In the genomic region with DNA sequence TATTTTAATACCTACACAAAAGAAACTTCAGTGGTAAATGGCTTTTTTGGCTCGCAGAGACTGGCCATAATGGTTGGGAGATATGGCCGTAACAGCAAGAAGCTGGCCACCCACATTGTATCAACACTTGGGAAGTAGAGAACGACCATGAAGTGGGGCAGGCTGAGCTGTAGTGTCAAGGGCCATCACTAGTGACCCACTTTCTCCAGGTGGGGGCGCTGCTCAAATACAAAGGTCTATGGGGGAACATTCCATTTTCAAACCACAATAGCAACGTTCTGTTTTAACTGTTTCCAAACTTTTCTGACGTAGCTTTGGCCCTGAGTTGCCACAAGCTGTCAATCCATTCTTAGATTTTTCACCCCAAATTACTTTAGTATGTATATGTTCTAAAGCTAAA, we compare ENCODE assay signal across 12 mouse cellular contexts. TPM values are rescaled to one million over a fixed set of nuclear protein-coding genes. Genes with fewer than 3 reads are reported as not detected.
DNase-seq lines count a peak whose midpoint lies in the region; ATAC-seq and TF ChIP-seq lines count a peak whose summit lies in the region.
"Had no signal": no experiment of that assay in that cellular context is flagged by ENCODE, and none has a peak within 500 bp of the region (broad histone marks: within the 10 kb centered on the region; RNA-seq: fewer than 3 reads in every experiment).

No protein-coding gene starts in this region.

- in situ Hi-C loops in Patski (cut with MboI; ENCODE audit: low pct_unique_long_range_greater_than_20kb): no loop called here

- TF ChIP-seq CTCF in kidney, adult 2 months (conservative IDR thresholded peaks at IDR 0.05; ENCODE audit: insufficient read depth, insufficient read length, low read depth, low read length): 0 out of 2 replicates have a peak, but pooled peaks have one; percentile 8
- peak; percentile 31 for TF ChIP-seq CTCF in Patski (IDR thresholded peaks at IDR 0.05)

- no peak for TF ChIP-seq POLR2A in kidney, adult 2 months (IDR thresholded peaks at IDR 0.05; ENCODE audit: low read depth, low read length)

- H3K36me3 ChIP-seq in kidney, adult 2 months (ENCODE audit: control insufficient read depth, insufficient read depth, low read length): no peaks in the 10 kb centered on the region
- no peaks in the 10 kb centered on the region for H3K36me3 ChIP-seq in midbrain, embryonic 14.5 days (ENCODE audit: control insufficient read depth, insufficient read depth, low read length)
- H3K36me3 ChIP-seq in midbrain, embryonic 16.5 days (ENCODE audit: control insufficient read depth, insufficient read depth, low read length): no peaks in the 10 kb centered on the region
- H3K36me3 ChIP-seq in midbrain, embryonic 13.5 days: no peaks in the 10 kb centered on the region

- POLR2A ChIA-PET in Patski (lab: Charles Lee): no interaction called here

- H3K9ac ChIP-seq in midbrain, embryonic 14.5 days (replicated peaks; ENCODE audit: low read length): no peak overlapping the region
- H3K9ac ChIP-seq in midbrain, embryonic 16.5 days (ENCODE audit: low read depth, low read length): no peak overlapping the region
- H3K9ac ChIP-seq in midbrain, embryonic 13.5 days (replicated peaks): no peak overlapping the region

- H3K9me3 ChIP-seq in midbrain, embryonic 14.5 days (ENCODE audit: control insufficient read depth, low read length): no peaks in the 10 kb centered on the region
- no peaks in the 10 kb centered on the region for H3K9me3 ChIP-seq in midbrain, embryonic 16.5 days (replicated peaks; ENCODE audit: control insufficient read depth, low read length, poor library complexity, severe bottlenecking)
- no peaks in the 10 kb centered on the region for H3K9me3 ChIP-seq in midbrain, embryonic 13.5 days
- H3K9me3 ChIP-seq: megakaryocyte, embryonic 14.5 days had no signal

- DNase-seq in kidney, adult 2 months: no peak
- no peak for DNase-seq in kidney, adult 8-10 months
- peak; percentile 37 to 39 for DNase-seq in B cell, adult 2 months
- no peak for DNase-seq in Patski (ENCODE audit: low read depth, low spot score)
- DNase-seq in midbrain, embryonic 14.5 days: no peak
- DNase-seq: cerebellum, adult 9-10 months; heart, adult 18-20 months had no signal

- WGBS in kidney, adult 2 months: 76% methylated on average over 6 of the region's 6 CpGs
- WGBS in midbrain, embryonic 14.5 days: 71% methylated on average over 6 of the region's 6 CpGs
- 71% methylated on average over 6 of the region's 6 CpGs for WGBS in midbrain, embryonic 16.5 days
- WGBS in midbrain, embryonic 13.5 days: 75% methylated on average over 6 of the region's 6 CpGs

- CTCF ChIA-PET in Patski (lab: Charles Lee): no interaction called here

- no peaks in the 10 kb centered on the region for H3K4me1 ChIP-seq in kidney, adult 2 months (ENCODE audit: control insufficient read depth, insufficient read depth, low read length)
- H3K4me1 ChIP-seq in midbrain, embryonic 14.5 days (ENCODE audit: control insufficient read depth, insufficient read depth, low read length): no peaks in the 10 kb centered on the region
- no peaks in the 10 kb centered on the region for H3K4me1 ChIP-seq in midbrain, embryonic 16.5 days (ENCODE audit: control insufficient read depth, insufficient read depth, low read length)
- no peaks in the 10 kb centered on the region for H3K4me1 ChIP-seq in midbrain, embryonic 13.5 days (replicated peaks)
- H3K4me1 ChIP-seq: megakaryocyte, embryonic 14.5 days had no signal

- no peak overlapping the region for H3K4me3 ChIP-seq in kidney, adult 2 months (ENCODE audit: insufficient read depth, low read depth, low read length)
- no peak overlapping the region for H3K4me3 ChIP-seq in midbrain, embryonic 14.5 days (replicated peaks; ENCODE audit: low read depth, low read length)
- H3K4me3 ChIP-seq in midbrain, embryonic 16.5 days (ENCODE audit: low read depth, low read length): no peak overlapping the region
- H3K4me3 ChIP-seq in midbrain, embryonic 13.5 days (replicated peaks): no peak overlapping the region
- H3K4me3 ChIP-seq: megakaryocyte, embryonic 14.5 days had no signal

- no peaks in the 10 kb centered on the region for H3K27me3 ChIP-seq in kidney, adult 2 months (replicated peaks; ENCODE audit: control insufficient read depth, insufficient read depth, low read length)
- H3K27me3 ChIP-seq in Patski: no peaks in the 10 kb centered on the region
- no peaks in the 10 kb centered on the region for H3K27me3 ChIP-seq in midbrain, embryonic 14.5 days (ENCODE audit: control insufficient read depth, insufficient read depth, low read length)
- H3K27me3 ChIP-seq in midbrain, embryonic 16.5 days (ENCODE audit: control insufficient read depth, insufficient read depth, low read depth, low read length): no peaks in the 10 kb centered on the region
- H3K27me3 ChIP-seq in midbrain, embryonic 13.5 days: no peaks in the 10 kb centered on the region
- H3K27me3 ChIP-seq: megakaryocyte, embryonic 14.5 days had no signal

- ATAC-seq in Patski: no peak
- peak; percentile 74 for ATAC-seq in megakaryocyte-erythroid progenitor cell, adult 5-6 weeks (replicated peaks; ENCODE audit: low FRiP score, low TSS enrichment, poor library complexity, severe bottlenecking)
- ATAC-seq in midbrain, embryonic 14.5 days (ENCODE audit: low FRiP score, low TSS enrichment): no peak
- no peak for ATAC-seq in midbrain, embryonic 16.5 days
- ATAC-seq in midbrain, embryonic 13.5 days: no peak
- ATAC-seq: activated CD4-positive, CD25-positive, alpha-beta regulatory T cell, adult 4 months had no signal

- H3K27ac ChIP-seq in kidney, adult 2 months (ENCODE audit: insufficient read depth, low read depth, low read length): no peak overlapping the region
- H3K27ac ChIP-seq in midbrain, embryonic 14.5 days (replicated peaks; ENCODE audit: low read depth, low read length): no peak overlapping the region
- no peak overlapping the region for H3K27ac ChIP-seq in midbrain, embryonic 16.5 days (ENCODE audit: low read length)
- no peak overlapping the region for H3K27ac ChIP-seq in midbrain, embryonic 13.5 days

- no peak overlapping the region for H3K4me2 ChIP-seq in midbrain, embryonic 14.5 days (ENCODE audit: low read length)
- H3K4me2 ChIP-seq in midbrain, embryonic 16.5 days (ENCODE audit: low read length): no peak overlapping the region
- H3K4me2 ChIP-seq in midbrain, embryonic 13.5 days (replicated peaks): no peak overlapping the region

RNA-seq across cellular contexts. Expression of a gene that starts 5.4 kb away (rescaled TPM):
- polyA plus RNA-seq in kidney, adult 2 months (2012; rRNA removed): 14.2 and 15.8 TPM in 2 replicates
- 25.6 TPM for polyA plus RNA-seq in Patski (2021)
- total RNA-seq in megakaryocyte-erythroid progenitor cell, adult 5-6 weeks (2014; fragmentation: Nextera tagmentation): 24.5 and 36.0 TPM in 2 replicates
- 25.3 and 25.7 TPM in 2 replicates for total RNA-seq in megakaryocyte-erythroid progenitor cell, adult 5-6 weeks (2017)
- 28.2 and 35.9 TPM in 2 replicates for polyA plus RNA-seq in midbrain, embryonic 14.5 days (2014; fragmentation: Nextera tagmentation; extraction: Ambion mirVana)
- 28.7 and 30.0 TPM in 2 replicates for polyA plus RNA-seq in midbrain, embryonic 16.5 days (2015; fragmentation: Nextera tagmentation; extraction: Ambion mirVana)
- polyA plus RNA-seq in midbrain, embryonic 13.5 days (2015; fragmentation: Nextera tagmentation; extraction: Ambion mirVana): 30.5 and 32.8 TPM in 2 replicates

RNA-seq across cellular contexts. Expression of a gene that starts 21.8 kb away (rescaled TPM):
- polyA plus RNA-seq in kidney, adult 2 months (2012; rRNA removed): 28.5 and 30.1 TPM in 2 replicates
- 0.37 TPM for polyA plus RNA-seq in Patski (2021)
- 1.2 and 2.3 TPM in 2 replicates for total RNA-seq in megakaryocyte-erythroid progenitor cell, adult 5-6 weeks (2014; fragmentation: Nextera tagmentation)
- 1.4 TPM in 2 replicates for total RNA-seq in megakaryocyte-erythroid progenitor cell, adult 5-6 weeks (2017)
- polyA plus RNA-seq in midbrain, embryonic 14.5 days (2014; fragmentation: Nextera tagmentation; extraction: Ambion mirVana): 2.5 and 4.1 TPM in 2 replicates
- polyA plus RNA-seq in midbrain, embryonic 16.5 days (2015; fragmentation: Nextera tagmentation; extraction: Ambion mirVana): 2.6 and 3.4 TPM in 2 replicates
- 3.4 and 4.0 TPM in 2 replicates for polyA plus RNA-seq in midbrain, embryonic 13.5 days (2015; fragmentation: Nextera tagmentation; extraction: Ambion mirVana)

Comparison
In these comparisons a context has a peak if more than half of its experiments do, and no peak if none do; other contexts are left out.
1. DNase-seq: peak in B cell, adult 2 months (2 of 2); none in kidney, adult 2 months (single experiment), kidney, adult 8-10 months (0 of 2), Patski (single experiment) and midbrain, embryonic 14.5 days (single experiment).